In the genomic region with DNA sequence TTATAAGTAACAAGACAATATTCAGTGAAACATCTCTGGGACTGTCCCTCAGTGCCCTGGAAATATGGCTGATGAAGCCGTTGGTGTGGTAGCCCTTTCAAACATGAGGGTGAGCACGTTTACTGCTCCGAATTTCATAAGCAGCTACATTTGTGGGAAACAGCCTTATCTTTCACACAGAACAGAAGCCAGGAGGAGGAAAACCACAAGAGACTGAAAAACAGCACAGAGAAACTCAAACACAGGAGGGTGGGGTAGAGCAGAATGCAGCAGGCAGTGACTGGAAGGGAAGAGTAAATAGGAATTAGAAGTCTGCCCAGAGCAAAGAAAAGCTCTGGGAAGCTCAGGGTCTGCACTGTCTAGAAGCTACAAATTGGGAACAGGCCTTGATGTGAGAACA, we compare ENCODE assay signal across 1 mouse cellular context.
TF ChIP-seq lines count a peak whose summit lies in the region.

No protein-coding gene starts in this region.

TF ChIP-seq in MEL, 35 proteins besides CTCF, POLR2A, EP300 and RAD21 (continued from another document):
- TF ChIP-seq TBP (IDR thresholded peaks at IDR 0.05; ENCODE audit: low read depth, low read length) (no peak), SIN3A (IDR thresholded peaks at IDR 0.05; ENCODE audit: low read length) (peak; percentile 48; the same call in 1 of the 2 replicates), KAT2A (conservative IDR thresholded peaks at IDR 0.05; ENCODE audit: low read depth, low read length) (no peak), MEF2A (IDR thresholded peaks at IDR 0.05; ENCODE audit: extremely low read depth, insufficient replicate concordance, low read depth, low read length, poor library complexity, severe bottlenecking) (no peak), NRF1 (IDR thresholded peaks at IDR 0.05; ENCODE audit: insufficient read depth, low read depth, low read length, poor library complexity, severe bottlenecking) (no peak), E2F4 (IDR thresholded peaks at IDR 0.05; ENCODE audit: borderline replicate concordance, low read depth, low read length) (no peak), SMC3 (IDR thresholded peaks at IDR 0.05; ENCODE audit: low read depth, low read length) (no peak)
